Mouse (Mus musculus) lung, embryonic 15.5 days (tissue): Measurements from ENCODE around the gene Lrig2. TPM values are rescaled to one million over a fixed set of nuclear protein-coding genes. Genes with fewer than 3 reads are reported as not detected.

Source experiments
- ATAC-seq: fragments of 200-750 bp; cut with Nextera tagmentation; 2 replicates; pipeline ENCODE4 v1.8.0; 2017; ENCODE audit warnings: moderate number of reproducible peaks, borderline replicate concordance; ENCODE audit not compliant: low FRiP score, low TSS enrichment; ENCODE audit errors: extremely low read depth
- H3K27ac ChIP-seq: fragments of 300-500 bp; sonication (generic); 2 replicates; pipeline ENCODE4 v1.5.1; 2015; ENCODE audit warnings: moderate library complexity, mild to moderate bottlenecking, inconsistent platforms
- H3K27me3 ChIP-seq: fragments of 300-500 bp; sonication (generic); 2 replicates; pipeline ENCODE4 v1.6.1; 2015; ENCODE audit warnings: inconsistent platforms
- H3K36me3 ChIP-seq: fragments of 300-500 bp; sonication (generic); 2 replicates; pipeline ENCODE4 v1.6.1; 2015; ENCODE audit warnings: inconsistent platforms
- H3K4me1 ChIP-seq: fragments of 300-500 bp; sonication (generic); 2 replicates; pipeline ENCODE4 v1.6.1; 2015; ENCODE audit warnings: inconsistent platforms
- H3K4me2 ChIP-seq: fragments of 300-500 bp; sonication (generic); 2 replicates; pipeline ENCODE4 v1.6.1; 2015; ENCODE audit warnings: inconsistent platforms, mild to moderate bottlenecking, moderate library complexity
- H3K4me3 ChIP-seq: fragments of 300-500 bp; sonication (generic); 2 replicates; pipeline ENCODE4 v1.5.1; 2015; ENCODE audit warnings: mild to moderate bottlenecking, inconsistent platforms
- H3K9ac ChIP-seq: fragments of 300-500 bp; sonication (generic); 2 replicates; pipeline ENCODE4 v1.6.1; 2015; ENCODE audit warnings: inconsistent platforms
- H3K9me3 ChIP-seq: fragments of 300-500 bp; sonication (generic); 2 replicates; pipeline ENCODE4 v1.6.1; 2016; ENCODE audit warnings: inconsistent platforms
- WGBS: fragments of 180-500 bp; shearing (Covaris S2); methylation state at CpG from one replicate; pipeline ENCODE4 v1.1.7; 2015; 5-methylcytosine and 5-hydroxymethylcytosine counted together
- polyA plus RNA-seq: library from polyadenylated mRNA; unstranded; fragments of >200 nt; fragmentation: Nextera tagmentation; extraction: Ambion mirVana; gene quantifications from 2 replicates; pipeline ENCODE4 v1.2.1, GENCODE M21; 2015

Lrig2 gene
- polyA plus RNA-seq, 1 experiment from 2014 or later: 15.4 TPM

DNA sequence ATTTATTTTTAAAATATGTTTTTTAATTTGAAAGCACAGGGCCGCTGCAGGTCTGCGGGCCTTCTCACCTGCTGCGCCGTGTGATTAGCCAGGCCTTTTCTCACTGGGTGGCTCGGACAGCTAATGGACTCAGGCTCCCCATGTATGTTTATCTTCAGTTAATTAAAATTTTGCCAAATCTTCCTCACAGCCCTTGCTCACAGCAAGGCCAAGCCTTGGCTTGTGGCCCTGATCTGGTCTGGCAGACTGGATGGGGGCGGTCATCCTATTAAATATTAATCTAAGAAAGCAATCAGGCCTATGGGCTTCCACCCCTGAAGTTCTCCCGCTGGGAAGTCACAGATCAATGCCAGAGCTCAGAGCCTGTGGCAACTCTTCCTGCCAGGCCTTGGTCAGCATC, 87.4 kb downstream of the Lrig2 start:
- H3K4me2 ChIP-seq: no peak overlapping the region
- H3K9me3 ChIP-seq: no peaks in the 10 kb centered on the region
- H3K27me3 ChIP-seq: no peaks in the 10 kb centered on the region
- WGBS: 75% methylated on average over 7 of the region's 7 CpGs
- no peaks in the 10 kb centered on the region for H3K4me1 ChIP-seq
- no peak for ATAC-seq
- no peak overlapping the region for H3K4me3 ChIP-seq
- no peaks in the 10 kb centered on the region for H3K36me3 ChIP-seq
- H3K9ac ChIP-seq: no peak overlapping the region
- no peak overlapping the region for H3K27ac ChIP-seq

DNA sequence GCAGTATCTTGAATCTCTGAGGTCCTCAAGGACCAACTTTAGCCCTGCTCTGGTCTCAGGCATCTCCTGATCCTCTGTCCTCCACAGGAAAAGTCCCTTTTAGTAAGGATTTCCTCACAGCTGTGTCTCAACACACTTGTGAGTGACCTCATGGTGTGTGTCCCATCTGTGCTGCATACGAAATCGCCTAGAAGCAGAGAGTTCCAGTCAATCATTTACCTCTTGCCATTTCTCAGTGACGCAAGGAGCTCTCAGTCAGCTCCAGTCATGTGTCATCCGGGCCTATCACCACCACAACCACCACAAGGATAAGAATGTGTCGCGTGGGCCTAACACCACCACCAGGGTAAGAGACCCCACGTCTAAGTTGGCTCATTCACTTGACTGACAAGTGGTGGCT, 90.8 kb downstream of the Lrig2 start:
- no peak overlapping the region for H3K4me2 ChIP-seq
- ATAC-seq: no peak
- no peaks in the 10 kb centered on the region for H3K27me3 ChIP-seq
- H3K27ac ChIP-seq: no peak overlapping the region
- no peak overlapping the region for H3K4me3 ChIP-seq
- 65% methylated on average over 7 of the region's 7 CpGs for whole genome bisulfite sequencing
- H3K9me3 ChIP-seq: no peaks in the 10 kb centered on the region
- no peak overlapping the region for H3K9ac ChIP-seq
- H3K36me3 ChIP-seq: no peaks in the 10 kb centered on the region
- H3K4me1 ChIP-seq: no peaks in the 10 kb centered on the region

DNA sequence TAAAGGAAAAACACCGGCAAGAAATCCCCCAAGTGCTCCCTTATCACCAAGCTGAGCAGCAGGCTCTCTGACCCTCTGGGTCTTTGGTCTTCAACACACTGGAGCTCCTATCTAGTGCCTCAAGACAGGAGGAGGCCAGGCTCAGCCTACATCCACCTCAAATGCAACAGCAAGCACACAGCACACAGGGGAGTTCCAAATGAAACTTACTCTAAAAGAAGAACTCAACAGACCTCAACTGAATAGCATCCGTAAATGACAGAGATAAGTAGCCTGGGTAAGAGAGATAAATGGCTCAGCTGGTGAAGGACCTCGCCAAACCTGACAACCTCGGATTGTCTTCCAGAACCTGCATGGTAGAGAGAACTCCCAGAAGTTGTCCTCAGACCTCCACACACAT, 91.7 kb downstream of the Lrig2 start:
- 54% methylated on average over 4 of the region's 4 CpGs for WGBS
- no peaks in the 10 kb centered on the region for H3K4me1 ChIP-seq
- no peak overlapping the region for H3K9ac ChIP-seq
- H3K4me3 ChIP-seq: no peak overlapping the region
- H3K36me3 ChIP-seq: no peaks in the 10 kb centered on the region
- no peak for ATAC-seq
- no peaks in the 10 kb centered on the region for H3K27me3 ChIP-seq
- no peak overlapping the region for H3K4me2 ChIP-seq
- H3K9me3 ChIP-seq: no peaks in the 10 kb centered on the region
- no peak overlapping the region for H3K27ac ChIP-seq

DNA sequence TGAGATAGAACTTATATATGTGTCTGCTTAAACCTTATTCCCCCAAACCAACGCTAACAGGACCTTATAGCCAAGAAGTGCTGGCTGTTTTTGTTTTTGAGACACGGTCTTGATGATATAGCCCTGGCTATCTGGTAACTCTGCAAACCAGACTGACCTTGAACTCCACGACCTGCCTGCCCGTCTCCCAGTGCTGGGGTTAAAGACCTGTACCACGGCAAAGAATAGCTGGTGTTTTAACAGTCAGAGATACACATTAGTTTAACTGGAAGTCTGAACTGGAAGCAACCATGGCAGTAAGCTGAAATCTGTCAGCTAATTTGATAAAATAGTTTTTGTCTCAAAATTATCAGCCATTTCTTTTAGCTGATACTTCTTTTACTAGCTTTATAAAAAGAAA, 94.9 kb downstream of the Lrig2 start:
- Histone ChIP-seq H3K9ac (no peak overlapping the region), H3K4me2 (no peak overlapping the region), H3K27me3 (no peaks in the 10 kb centered on the region), H3K4me1 (no peaks in the 10 kb centered on the region), H3K27ac (no peak overlapping the region), H3K36me3 (no peaks in the 10 kb centered on the region), H3K4me3 (no peak overlapping the region), H3K9me3 (no peaks in the 10 kb centered on the region)
- 58% methylated on average over 5 of the region's 5 CpGs for WGBS
- no peak for ATAC-seq

DNA sequence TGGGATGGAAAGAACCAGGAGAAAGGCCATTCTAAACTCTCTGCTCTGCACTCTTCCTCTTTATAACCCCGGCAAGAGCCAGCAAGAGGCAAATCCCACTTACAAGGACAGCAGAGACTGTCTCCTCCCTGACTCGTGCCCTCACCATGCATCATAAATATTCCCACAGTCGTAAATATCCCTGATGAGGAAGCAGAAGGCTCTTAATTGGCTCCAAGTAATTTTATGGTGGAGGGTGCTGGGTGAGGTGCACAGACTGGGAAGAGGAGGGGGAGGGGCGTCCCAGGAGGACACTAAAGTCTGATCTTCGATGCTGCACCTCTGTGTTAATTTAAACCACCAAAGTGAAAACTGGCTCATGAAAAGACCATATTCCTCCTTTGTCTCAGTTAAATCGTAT, 99.2 kb downstream of the Lrig2 start:
- no peak for ATAC-seq
- Histone ChIP-seq H3K36me3 (no peaks in the 10 kb centered on the region), H3K4me3 (no peak overlapping the region), H3K27ac (no peak overlapping the region), H3K9ac (no peak overlapping the region), H3K27me3 (no peaks in the 10 kb centered on the region), H3K4me2 (no peak overlapping the region), H3K4me1 (no peaks in the 10 kb centered on the region), H3K9me3 (no peaks in the 10 kb centered on the region)
- 71% methylated on average over 6 of the region's 6 CpGs for WGBS

DNA sequence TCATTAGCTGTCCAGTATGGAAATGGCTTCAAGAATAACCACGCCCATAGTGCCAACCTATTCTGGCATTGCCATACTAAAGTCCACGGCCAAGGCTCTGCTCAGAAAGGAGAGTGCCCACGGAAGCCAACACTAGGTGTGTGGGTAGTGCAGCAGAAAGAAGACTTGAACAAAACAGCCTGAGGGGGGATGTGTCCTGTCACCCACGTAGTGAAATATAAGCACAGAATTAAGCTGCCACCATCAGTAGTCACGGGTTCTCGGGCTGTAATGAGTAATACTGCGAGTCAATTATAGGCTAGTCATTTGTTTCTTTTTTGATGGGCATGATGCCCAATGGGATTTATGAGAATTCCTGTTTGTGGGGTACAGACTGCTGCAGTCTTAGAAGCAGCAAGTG, 104.2 kb downstream of the Lrig2 start:
- Histone ChIP-seq H3K4me2 (no peak overlapping the region), H3K27me3 (no peaks in the 10 kb centered on the region), H3K4me3 (no peak overlapping the region), H3K9ac (no peak overlapping the region), H3K36me3 (no peaks in the 10 kb centered on the region), H3K4me1 (0 out of 2 replicates have a peak, but pooled peaks cover 3% of the 10 kb centered on the region), H3K9me3 (no peaks in the 10 kb centered on the region), H3K27ac (no peak overlapping the region)
- ATAC-seq: no peak
- 81% methylated on average over 7 of the region's 7 CpGs for WGBS

DNA sequence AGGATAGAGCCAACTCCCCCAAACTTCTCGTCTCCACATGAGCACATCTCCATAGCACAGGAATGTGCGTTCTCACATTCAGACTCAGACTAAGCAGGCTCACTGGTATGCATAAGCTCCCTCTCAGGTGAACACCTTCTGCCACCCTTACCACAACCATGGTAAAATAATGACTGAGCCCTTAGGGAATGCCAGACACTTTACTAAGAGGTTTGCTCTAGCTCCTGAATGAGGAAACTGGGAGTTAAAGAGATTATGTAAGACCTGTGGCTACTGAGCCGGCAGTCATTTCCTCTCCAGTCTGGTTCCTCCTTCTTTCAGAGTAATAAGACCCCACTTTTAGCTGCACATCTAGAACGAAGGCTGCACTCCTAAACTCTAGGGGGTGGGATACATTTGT, 108.1 kb downstream of the Lrig2 start:
- no peaks in the 10 kb centered on the region for H3K27me3 ChIP-seq
- no peak overlapping the region for H3K4me2 ChIP-seq
- peak overlapping the region; percentile 56; the same call in 1 of the 2 replicates for H3K27ac ChIP-seq
- 0 out of 2 replicates have a peak, but pooled peaks cover 3% of the 10 kb centered on the region for H3K4me1 ChIP-seq
- H3K4me3 ChIP-seq: no peak overlapping the region
- peak; percentile 76 for ATAC-seq
- no peaks in the 10 kb centered on the region for H3K9me3 ChIP-seq
- WGBS: 60% methylated on average over 4 of the region's 4 CpGs
- no peak overlapping the region for H3K9ac ChIP-seq
- no peaks in the 10 kb centered on the region for H3K36me3 ChIP-seq

DNA sequence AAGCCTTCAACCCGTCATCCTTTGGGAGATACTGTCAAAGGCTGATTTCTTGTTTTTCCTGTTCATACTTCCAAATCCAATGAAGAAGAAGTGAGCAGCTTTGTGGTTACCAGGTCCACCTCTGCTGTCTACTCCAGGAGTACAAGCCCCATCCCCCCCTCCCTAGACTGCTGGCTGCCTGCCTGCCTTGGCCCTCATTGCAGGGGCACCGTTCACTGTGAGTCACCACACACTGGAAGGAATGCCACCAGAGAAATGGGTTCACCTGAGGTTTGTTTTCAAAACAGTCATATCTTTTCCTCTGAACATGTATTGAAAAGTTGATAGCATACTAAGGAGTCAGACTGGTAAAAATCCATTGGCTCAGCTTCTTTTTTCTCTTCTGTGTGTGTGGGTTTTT, 110.5 kb downstream of the Lrig2 start:
- Histone ChIP-seq H3K9me3 (no peaks in the 10 kb centered on the region), H3K4me1 (0 out of 2 replicates have a peak, but pooled peaks cover 3% of the 10 kb centered on the region), H3K27ac (no peak overlapping the region), H3K4me2 (no peak overlapping the region), H3K36me3 (no peaks in the 10 kb centered on the region), H3K9ac (no peak overlapping the region), H3K4me3 (no peak overlapping the region), H3K27me3 (no peaks in the 10 kb centered on the region)
- no peak for ATAC-seq
- WGBS: 57% methylated on average over 2 of the region's 2 CpGs

DNA sequence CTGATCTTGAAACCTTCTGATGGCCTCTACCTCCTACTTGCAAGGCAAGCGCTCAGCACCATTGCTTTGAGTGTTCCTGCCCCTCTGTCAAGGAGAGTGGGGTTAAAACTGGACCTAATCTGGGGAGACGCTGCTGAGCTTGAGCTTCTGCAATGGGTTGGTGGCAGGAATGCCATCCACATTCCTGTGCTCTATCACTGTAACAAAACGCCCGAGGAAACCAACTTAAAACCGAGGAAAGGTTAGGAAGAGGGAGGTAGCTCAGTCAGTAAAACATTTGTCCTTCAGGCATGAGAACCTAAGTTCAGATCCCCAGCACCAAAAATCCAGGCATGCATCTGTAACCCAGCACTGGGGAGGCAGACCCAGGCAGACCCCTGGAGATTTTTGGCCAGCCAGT, 111.6 kb downstream of the Lrig2 start:
- Histone ChIP-seq H3K9ac (no peak overlapping the region), H3K4me3 (no peak overlapping the region), H3K36me3 (no peaks in the 10 kb centered on the region), H3K9me3 (no peaks in the 10 kb centered on the region), H3K4me1 (0 out of 2 replicates have a peak, but pooled peaks cover 3% of the 10 kb centered on the region), H3K4me2 (no peak overlapping the region), H3K27ac (no peak overlapping the region), H3K27me3 (no peaks in the 10 kb centered on the region)
- 82% methylated on average over 5 of the region's 5 CpGs for WGBS
- ATAC-seq: no peak

DNA sequence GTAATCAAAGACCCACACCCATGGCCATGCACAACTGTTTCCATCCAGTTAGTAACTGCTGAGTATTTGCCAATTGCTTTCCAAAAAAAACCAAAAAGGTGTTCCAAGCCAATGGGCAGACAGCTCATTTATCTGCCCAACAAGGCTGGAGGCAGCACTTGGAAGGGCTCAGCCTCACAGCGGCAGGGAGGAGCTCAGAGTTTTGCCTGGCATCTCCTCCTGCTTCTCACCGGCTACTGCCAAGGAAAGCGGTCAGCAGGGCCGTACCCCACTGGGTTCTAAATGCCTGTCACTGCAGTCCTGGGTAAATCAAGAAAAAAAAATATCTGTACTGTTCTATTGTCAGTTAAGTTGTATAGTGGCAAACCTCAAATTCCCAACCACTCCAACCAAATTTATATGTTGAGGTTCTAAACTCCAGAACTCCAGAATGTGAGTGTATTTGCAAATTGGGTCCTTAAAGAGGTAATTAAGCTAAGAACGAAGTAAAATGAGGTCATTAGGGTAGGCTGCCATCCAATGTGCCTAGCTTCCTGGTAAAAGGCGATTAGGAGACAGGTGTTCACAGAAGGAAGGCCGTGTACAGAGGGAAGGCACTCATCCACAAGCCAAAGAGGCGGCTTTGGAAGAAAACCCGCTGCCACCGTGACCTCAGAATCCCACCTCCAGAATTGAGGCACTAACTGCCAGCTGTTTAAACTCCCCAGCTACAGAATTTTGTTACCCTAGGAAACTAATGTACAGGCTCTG, 112.2 kb downstream of the Lrig2 start:
- no peaks in the 10 kb centered on the region for H3K36me3 ChIP-seq
- H3K4me2 ChIP-seq: no peak overlapping the region
- no peak overlapping the region for H3K9ac ChIP-seq
- no peaks in the 10 kb centered on the region for H3K27me3 ChIP-seq
- H3K4me3 ChIP-seq: no peak overlapping the region
- WGBS: 77% methylated on average over 10 of the region's 10 CpGs
- ATAC-seq: no peak
- H3K9me3 ChIP-seq: no peaks in the 10 kb centered on the region
- H3K4me1 ChIP-seq: 0 out of 2 replicates have a peak, but pooled peaks cover 3% of the 10 kb centered on the region
- H3K27ac ChIP-seq: no peak overlapping the region

DNA sequence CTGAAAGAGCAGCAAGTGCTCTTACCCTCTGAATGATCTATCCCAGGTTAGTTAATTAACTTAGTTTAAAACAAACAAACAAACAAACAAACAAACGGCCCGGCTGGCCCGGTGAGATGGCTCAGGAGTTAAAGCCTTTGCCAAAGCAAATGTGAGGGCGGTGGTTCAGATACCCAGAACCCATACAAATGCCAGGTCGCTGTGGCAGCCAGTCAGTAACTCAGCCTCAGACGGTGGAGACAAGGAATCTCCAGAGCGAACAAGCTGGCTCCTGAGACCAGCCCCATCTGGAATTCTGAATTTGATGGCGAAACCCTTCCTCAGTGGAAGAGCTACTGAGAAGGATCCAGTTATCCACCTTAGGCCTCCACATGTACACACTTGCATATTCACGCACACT, 114.4 kb downstream of the Lrig2 start:
- no peaks in the 10 kb centered on the region for H3K27me3 ChIP-seq
- no peak overlapping the region for H3K4me3 ChIP-seq
- no peaks in the 10 kb centered on the region for H3K36me3 ChIP-seq
- WGBS: 71% methylated on average over 9 of the region's 9 CpGs
- H3K4me2 ChIP-seq: no peak overlapping the region
- H3K9ac ChIP-seq: no peak overlapping the region
- H3K9me3 ChIP-seq: no peaks in the 10 kb centered on the region
- H3K4me1 ChIP-seq: no peaks in the 10 kb centered on the region
- H3K27ac ChIP-seq: no peak overlapping the region
- no peak for ATAC-seq

DNA sequence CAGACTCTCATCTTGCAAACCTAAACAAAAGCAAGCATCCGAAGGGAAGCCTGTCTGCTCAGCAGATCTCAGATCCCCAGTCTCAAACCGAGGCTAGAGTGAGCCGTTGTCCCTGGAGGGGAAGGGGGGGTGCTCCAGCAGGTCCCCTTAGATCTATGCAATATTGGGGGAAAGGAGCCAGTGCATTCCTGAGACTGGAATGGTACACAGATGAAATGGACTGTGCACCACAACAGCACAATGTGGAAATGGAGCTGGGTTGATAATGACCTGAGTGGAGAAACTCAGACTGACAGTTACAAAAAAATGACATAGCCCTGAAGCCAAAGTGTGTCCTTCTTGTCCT, 115.0 kb downstream of the Lrig2 start:
- no peak overlapping the region for H3K4me3 ChIP-seq
- H3K4me2 ChIP-seq: no peak overlapping the region
- H3K27me3 ChIP-seq: no peaks in the 10 kb centered on the region
- no peak for ATAC-seq
- no peak overlapping the region for H3K27ac ChIP-seq
- 23% methylated on average over 3 of the region's 3 CpGs for WGBS
- no peak overlapping the region for H3K9ac ChIP-seq
- no peaks in the 10 kb centered on the region for H3K36me3 ChIP-seq
- no peaks in the 10 kb centered on the region for H3K9me3 ChIP-seq
- no peaks in the 10 kb centered on the region for H3K4me1 ChIP-seq
